Mouse (Mus musculus) liver, adult 2 months (tissue): ENCODE results near the gene Chchd6.

Experiments
- CTCF ChIP-seq: fragments of 200-500 bp; IDR thresholded peaks from 2 replicates; pipeline ENCODE4 v1.5.1; 2011; ENCODE audit warnings: low read depth, low read length, control low read depth
- POLR2A ChIP-seq: fragments of 200-500 bp; IDR thresholded peaks from 2 replicates; pipeline ENCODE4 v1.6.1; 2011; ENCODE audit warnings: low read length, control low read depth; ENCODE audit not compliant: insufficient read depth; ENCODE audit errors: extremely low read depth

DNA sequence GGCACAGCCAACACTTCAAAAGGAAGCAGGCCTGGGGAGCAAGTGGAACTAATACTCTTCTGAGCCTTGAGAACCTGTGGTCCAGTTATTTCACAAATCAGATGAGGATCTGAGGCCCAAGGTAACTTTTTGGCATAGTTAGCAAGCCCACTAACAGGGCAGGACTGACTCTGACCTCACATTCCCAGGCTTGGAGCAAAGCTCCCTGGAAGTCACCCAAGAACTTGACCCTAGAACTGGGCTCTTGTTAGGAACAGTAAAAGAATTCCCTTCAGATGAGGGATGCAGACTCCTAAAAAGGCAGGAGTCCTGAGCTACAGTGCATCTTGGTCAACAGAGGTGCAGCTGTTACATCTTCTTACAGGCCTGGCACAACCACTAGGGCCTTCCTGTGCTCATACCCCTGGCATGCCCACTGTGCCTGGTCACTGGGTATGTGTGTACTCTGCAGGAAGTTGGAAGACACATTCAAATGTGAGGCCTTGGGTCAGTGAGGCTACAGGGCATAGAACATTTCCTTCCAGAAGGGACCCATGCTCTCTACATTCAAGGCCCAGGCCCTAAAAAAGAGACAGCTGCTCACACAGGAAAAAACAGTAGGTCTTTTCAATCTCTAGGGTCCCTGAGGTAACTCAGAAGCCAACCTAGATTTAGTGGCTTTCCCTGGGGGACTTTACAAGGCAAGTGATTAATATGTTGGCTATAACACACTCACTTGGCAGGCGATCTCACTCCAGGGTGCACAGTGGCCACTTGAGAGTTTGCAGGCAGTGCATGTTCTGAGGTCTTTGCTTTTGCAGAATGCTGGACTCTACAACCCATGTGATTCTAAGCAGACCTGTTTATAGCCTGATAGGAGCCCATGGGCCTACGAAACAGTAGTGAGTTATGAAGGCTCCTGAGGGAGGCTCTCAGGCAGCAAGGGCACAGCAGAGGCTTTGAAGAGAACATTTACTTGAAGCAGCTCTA is 191.9 kb downstream of the Chchd6 start:
- TF ChIP-seq POLR2A (no peak), CTCF (no peak)
